Mouse (Mus musculus): ENCODE results near the gene Rasa3. TPM values are rescaled to one million over a fixed set of nuclear protein-coding genes. Genes with fewer than 3 reads are reported as not detected.

Gene Rasa3
- polyA plus RNA-seq (2014; fragmentation: Nextera tagmentation; extraction: Ambion mirVana), result 20.9 and 24.9 TPM in 2 replicates

DNA sequence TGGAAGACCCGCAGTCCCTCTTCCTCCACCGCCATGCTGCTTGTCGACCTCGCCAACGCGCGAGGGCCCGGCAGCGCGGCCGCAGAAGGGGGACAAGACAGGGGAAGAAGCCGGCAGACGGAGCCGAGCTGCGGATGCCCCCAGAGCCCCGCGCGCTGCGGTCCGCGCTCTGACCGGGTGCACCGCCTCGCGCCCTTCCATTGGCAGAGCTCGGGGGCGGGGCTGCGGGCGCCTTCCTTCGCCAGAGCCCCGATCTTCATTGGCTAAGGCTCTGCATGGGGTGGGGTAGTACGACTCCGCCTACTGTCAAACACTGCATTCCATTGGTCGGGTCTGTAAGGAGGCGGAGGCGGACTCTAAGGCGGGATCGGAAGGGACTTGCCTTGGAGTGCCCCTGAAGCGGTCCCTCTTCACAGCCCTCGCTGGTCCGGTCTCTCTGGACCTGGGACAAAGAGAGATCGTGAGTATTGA is at the start of gene Rasa3:
TSS of gene Rasa3 (minus strand) at position 191 of the 471 bp plus-strand sequence.
- Histone ChIP-seq H3K4me2 (ENCODE audit: low read length) (peak within 1 kb of the TSS; percentile 92), H3K9ac (ENCODE audit: low read length) (peak within 1 kb of the TSS; percentile 87), H3K36me3 (ENCODE audit: control insufficient read depth, insufficient read depth, low read length) (no peaks in the 10 kb centered on the region), H3K27me3 (ENCODE audit: control insufficient read depth, insufficient read depth, low read length) (no peaks in the 10 kb centered on the region), H3K4me3 (ENCODE audit: control insufficient read depth in 1 of 2, insufficient read depth in 1 of 2, low read depth in 1 of 2, low read length in 2 of 2) (peak within 1 kb of the TSS; percentile 85 to 87), H3K9me3 (ENCODE audit: control insufficient read depth, low read length) (no peaks in the 10 kb centered on the region), H3K27ac (replicated peaks in 1 of 2; ENCODE audit: control insufficient read depth in 1 of 2, insufficient read depth in 1 of 2, low read depth in 2 of 2, low read length in 2 of 2) (peak within 1 kb of the TSS; percentile 84 to 89), H3K4me1 (ENCODE audit: control insufficient read depth in 2 of 2, insufficient read depth in 2 of 2, low read length in 2 of 2) (peaks cover 27 to 44% of the 10 kb centered on the region in 2 experiments)
- ATAC-seq (ENCODE audit: insufficient number of reproducible peaks, insufficient read depth, low FRiP score, low read depth), result peak; percentile 94
- WGBS, result 0% methylated on average over 42 of the region's 42 CpGs

GRCm38 (mm10) chr8:13725722-13726121 is 48.3 kb upstream of the Rasa3 start:
- Histone ChIP-seq H3K36me3 (ENCODE audit: control insufficient read depth, insufficient read depth, low read length) (no peaks in the 10 kb centered on the region), H3K27ac (replicated peaks in 1 of 2; ENCODE audit: control insufficient read depth in 1 of 2, insufficient read depth in 1 of 2, low read depth in 2 of 2, low read length in 2 of 2) (no peak overlapping the region), H3K9ac (ENCODE audit: low read length) (no peak overlapping the region), H3K9me3 (ENCODE audit: control insufficient read depth, low read length) (no peaks in the 10 kb centered on the region), H3K4me2 (ENCODE audit: low read length) (no peak overlapping the region), H3K4me1 (ENCODE audit: control insufficient read depth in 2 of 2, insufficient read depth in 2 of 2, low read length in 2 of 2) (no peaks in the 10 kb centered on the region), H3K4me3 (ENCODE audit: control insufficient read depth in 1 of 2, insufficient read depth in 1 of 2, low read depth in 1 of 2, low read length in 2 of 2) (no peak overlapping the region), H3K27me3 (ENCODE audit: control insufficient read depth, insufficient read depth, low read length) (no peaks in the 10 kb centered on the region)
- no peak for ATAC-seq (ENCODE audit: insufficient number of reproducible peaks, insufficient read depth, low FRiP score, low read depth)

GRCm38 (mm10) chr8:13718980-13719379 is 41.6 kb upstream of the Rasa3 start:
- no peak for ATAC-seq (ENCODE audit: insufficient number of reproducible peaks, insufficient read depth, low FRiP score, low read depth)
- Histone ChIP-seq H3K4me3 (ENCODE audit: control insufficient read depth in 1 of 2, insufficient read depth in 1 of 2, low read depth in 1 of 2, low read length in 2 of 2) (no peak overlapping the region), H3K36me3 (ENCODE audit: control insufficient read depth, insufficient read depth, low read length) (no peaks in the 10 kb centered on the region), H3K9ac (ENCODE audit: low read length) (no peak overlapping the region), H3K27ac (replicated peaks in 1 of 2; ENCODE audit: control insufficient read depth in 1 of 2, insufficient read depth in 1 of 2, low read depth in 2 of 2, low read length in 2 of 2) (no peak overlapping the region), H3K27me3 (ENCODE audit: control insufficient read depth, insufficient read depth, low read length) (no peaks in the 10 kb centered on the region), H3K4me2 (ENCODE audit: low read length) (no peak overlapping the region), H3K4me1 (ENCODE audit: control insufficient read depth in 2 of 2, insufficient read depth in 2 of 2, low read length in 2 of 2) (no peaks in the 10 kb centered on the region), H3K9me3 (ENCODE audit: control insufficient read depth, low read length) (no peaks in the 10 kb centered on the region)
- WGBS, result 83% methylated on average over 8 of the region's 8 CpGs

- WGBS, result 92% methylated on average over 5 of the region's 5 CpGs
- Histone ChIP-seq H3K36me3 (ENCODE audit: control insufficient read depth, insufficient read depth, low read length) (no peaks in the 10 kb centered on the region), H3K4me2 (ENCODE audit: low read length) (no peak overlapping the region), H3K27me3 (ENCODE audit: control insufficient read depth, insufficient read depth, low read length) (no peaks in the 10 kb centered on the region), H3K4me1 (ENCODE audit: control insufficient read depth in 2 of 2, insufficient read depth in 2 of 2, low read length in 2 of 2) (peaks cover 11 to 12% of the 10 kb centered on the region in 2 experiments; a peak in 2 of 4 replicates), H3K9ac (ENCODE audit: low read length) (no peak overlapping the region), H3K27ac (replicated peaks in 1 of 2; ENCODE audit: control insufficient read depth in 1 of 2, insufficient read depth in 1 of 2, low read depth in 2 of 2, low read length in 2 of 2) (no peak overlapping the region), H3K4me3 (ENCODE audit: control insufficient read depth in 1 of 2, insufficient read depth in 1 of 2, low read depth in 1 of 2, low read length in 2 of 2) (no peak overlapping the region), H3K9me3 (ENCODE audit: control insufficient read depth, low read length) (no peaks in the 10 kb centered on the region)
- ATAC-seq (ENCODE audit: insufficient number of reproducible peaks, insufficient read depth, low FRiP score, low read depth), result no peak
Measured at GRCm38 (mm10) chr8:13708514-13708913, 31.1 kb upstream of the Rasa3 start.

- Histone ChIP-seq H3K4me3 (ENCODE audit: control insufficient read depth in 1 of 2, insufficient read depth in 1 of 2, low read depth in 1 of 2, low read length in 2 of 2) (no peak overlapping the region), H3K9me3 (ENCODE audit: control insufficient read depth, low read length) (no peaks in the 10 kb centered on the region), H3K4me1 (ENCODE audit: control insufficient read depth in 2 of 2, insufficient read depth in 2 of 2, low read length in 2 of 2) (peaks cover 15 to 17% of the 10 kb centered on the region in 2 experiments; a peak in 3 of 4 replicates), H3K27me3 (ENCODE audit: control insufficient read depth, insufficient read depth, low read length) (no peaks in the 10 kb centered on the region), H3K27ac (replicated peaks in 1 of 2; ENCODE audit: control insufficient read depth in 1 of 2, insufficient read depth in 1 of 2, low read depth in 2 of 2, low read length in 2 of 2) (no peak overlapping the region), H3K9ac (ENCODE audit: low read length) (no peak overlapping the region), H3K4me2 (ENCODE audit: low read length) (no peak overlapping the region), H3K36me3 (ENCODE audit: control insufficient read depth, insufficient read depth, low read length) (no peaks in the 10 kb centered on the region)
- 82% methylated on average over 5 of the region's 5 CpGs for WGBS
- no peak for ATAC-seq (ENCODE audit: insufficient number of reproducible peaks, insufficient read depth, low FRiP score, low read depth)
Measured at GRCm38 (mm10) chr8:13706918-13707317, 29.5 kb upstream of the Rasa3 start.

GRCm38 (mm10) chr8:13705668-13706067 is 28.3 kb upstream of the Rasa3 start, which contains the start of gene Cfap97d2:
TSS of gene Cfap97d2 (plus strand) at chr8:13705889.
- 11% methylated on average over 5 of the region's 5 CpGs for WGBS

GRCm38 (mm10) chr8:13704301-13704700 is 26.9 kb upstream of the Rasa3 start:
- Histone ChIP-seq H3K27me3 (ENCODE audit: control insufficient read depth, insufficient read depth, low read length) (no peaks in the 10 kb centered on the region), H3K4me3 (ENCODE audit: control insufficient read depth in 1 of 2, insufficient read depth in 1 of 2, low read depth in 1 of 2, low read length in 2 of 2) (no peak overlapping the region), H3K4me2 (ENCODE audit: low read length) (no peak overlapping the region), H3K27ac (replicated peaks in 1 of 2; ENCODE audit: control insufficient read depth in 1 of 2, insufficient read depth in 1 of 2, low read depth in 2 of 2, low read length in 2 of 2) (no peak overlapping the region), H3K36me3 (ENCODE audit: control insufficient read depth, insufficient read depth, low read length) (no peaks in the 10 kb centered on the region), H3K4me1 (ENCODE audit: control insufficient read depth in 2 of 2, insufficient read depth in 2 of 2, low read length in 2 of 2) (peaks cover 23 to 28% of the 10 kb centered on the region in 2 experiments), H3K9ac (ENCODE audit: low read length) (no peak overlapping the region), H3K9me3 (ENCODE audit: control insufficient read depth, low read length) (no peaks in the 10 kb centered on the region)
- 49% methylated on average over 4 of the region's 4 CpGs for WGBS
- ATAC-seq (ENCODE audit: insufficient number of reproducible peaks, insufficient read depth, low FRiP score, low read depth), result no peak; the same call in 1 of the 2 replicates

More at GRCm38 (mm10) chr8:13705668-13706067, 28.3 kb upstream of the Rasa3 start, which contains the start of gene Cfap97d2:
- no peaks in the 10 kb centered on the region for H3K27me3 ChIP-seq (ENCODE audit: control insufficient read depth, insufficient read depth, low read length)
- H3K4me2 ChIP-seq (ENCODE audit: low read length), result no peak within 1 kb of the TSS
- ATAC-seq (ENCODE audit: insufficient number of reproducible peaks, insufficient read depth, low FRiP score, low read depth), result no peak
- H3K4me3 ChIP-seq (ENCODE audit: control insufficient read depth in 1 of 2, insufficient read depth in 1 of 2, low read depth in 1 of 2, low read length in 2 of 2), result no peak within 1 kb of the TSS
- H3K9me3 ChIP-seq (ENCODE audit: control insufficient read depth, low read length), result no peaks in the 10 kb centered on the region
- H3K9ac ChIP-seq (ENCODE audit: low read length), result no peak within 1 kb of the TSS
- no peaks in the 10 kb centered on the region for H3K36me3 ChIP-seq (ENCODE audit: control insufficient read depth, insufficient read depth, low read length)
- no peak within 1 kb of the TSS for H3K27ac ChIP-seq (replicated peaks in 1 of 2; ENCODE audit: control insufficient read depth in 1 of 2, insufficient read depth in 1 of 2, low read depth in 2 of 2, low read length in 2 of 2)
- peaks cover 15 to 17% of the 10 kb centered on the region in 2 experiments; a peak in 3 of 4 replicates for H3K4me1 ChIP-seq (ENCODE audit: control insufficient read depth in 2 of 2, insufficient read depth in 2 of 2, low read length in 2 of 2)

DNA sequence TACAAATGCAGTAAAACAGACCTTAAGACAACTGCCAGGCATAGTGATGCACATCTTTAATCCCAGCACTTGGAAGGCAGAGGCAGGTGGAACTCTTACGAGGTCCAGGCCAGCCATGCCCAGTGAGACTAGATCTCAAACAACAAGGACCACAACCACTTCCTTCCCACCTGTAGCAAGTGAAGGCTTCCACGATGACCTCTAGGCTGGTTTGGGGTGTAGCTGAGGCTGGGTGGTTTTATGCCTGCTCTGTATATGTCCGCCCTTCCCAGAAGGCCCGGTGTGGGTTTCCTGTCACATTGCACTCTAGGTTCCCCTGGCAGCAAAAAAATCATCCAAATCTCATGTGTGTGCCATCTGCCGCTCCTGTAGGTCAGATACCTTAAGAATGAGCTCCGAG is 26.4 kb upstream of the Rasa3 start:
- no peak overlapping the region for H3K4me2 ChIP-seq (ENCODE audit: low read length)
- H3K9me3 ChIP-seq (ENCODE audit: control insufficient read depth, low read length), result no peaks in the 10 kb centered on the region
- no peak overlapping the region for H3K27ac ChIP-seq (replicated peaks in 1 of 2; ENCODE audit: control insufficient read depth in 1 of 2, insufficient read depth in 1 of 2, low read depth in 2 of 2, low read length in 2 of 2)
- no peak overlapping the region for H3K9ac ChIP-seq (ENCODE audit: low read length)
- WGBS, result 84% methylated on average over 6 of the region's 6 CpGs
- H3K4me1 ChIP-seq (ENCODE audit: control insufficient read depth in 2 of 2, insufficient read depth in 2 of 2, low read length in 2 of 2), result peaks cover 24 to 34% of the 10 kb centered on the region in 2 experiments
- H3K36me3 ChIP-seq (ENCODE audit: control insufficient read depth, insufficient read depth, low read length), result no peaks in the 10 kb centered on the region
- no peak for ATAC-seq (ENCODE audit: insufficient number of reproducible peaks, insufficient read depth, low FRiP score, low read depth)
- no peaks in the 10 kb centered on the region for H3K27me3 ChIP-seq (ENCODE audit: control insufficient read depth, insufficient read depth, low read length)
- no peak overlapping the region for H3K4me3 ChIP-seq (ENCODE audit: control insufficient read depth in 1 of 2, insufficient read depth in 1 of 2, low read depth in 1 of 2, low read length in 2 of 2)
